Mouse (Mus musculus): ENCODE data around the gene Mapk10. TPM values are rescaled to one million over a fixed set of nuclear protein-coding genes. Genes with fewer than 3 reads are reported as not detected.

Gene Mapk10
- total RNA-seq, 2 experiments from 2014 or later: 0.69 to 1.7 TPM

- intact Hi-C loops (cut with DNase I): no loop called here
- no peak for DNase-seq
Measured at GRCm38 (mm10) chr5:103071006-103071612, 140.0 kb downstream of the Mapk10 start.

DNA sequence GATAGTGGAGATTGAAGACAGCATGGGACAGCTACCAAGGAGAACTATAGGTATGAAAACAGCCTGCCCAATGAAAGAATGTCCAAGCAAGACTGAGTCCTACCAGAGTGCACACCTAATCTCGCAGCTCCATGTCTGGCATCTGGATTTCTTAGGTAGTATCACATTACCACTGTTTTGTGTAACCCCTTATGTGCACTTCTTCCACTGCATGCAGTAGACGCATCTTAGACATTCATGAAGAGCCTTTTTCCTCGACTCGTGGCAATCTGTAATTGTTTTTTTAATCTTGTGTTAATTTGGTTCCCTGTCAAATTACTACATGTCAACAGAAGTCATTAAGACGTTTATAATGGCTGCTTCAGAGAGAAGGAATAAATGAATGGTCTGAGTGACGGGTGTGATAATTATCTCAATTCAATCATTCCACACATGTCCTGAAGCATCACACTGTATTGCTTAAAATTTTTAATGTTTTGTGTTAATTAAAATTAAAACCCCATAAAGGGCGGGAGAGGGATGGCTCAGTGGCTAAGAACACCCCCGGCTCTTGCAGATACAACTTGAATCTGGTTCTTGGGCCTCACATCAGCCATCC, 160.7 kb downstream of the Mapk10 start:
- intact Hi-C loops (cut with DNase I): no loop called here
- no peak for DNase-seq

GRCm38 (mm10) chr5:103048011-103048410, 163.1 kb downstream of the Mapk10 start:
- intact Hi-C loops (cut with DNase I): no loop called here
- DNase-seq: no peak

- intact Hi-C loops (cut with DNase I): no loop called here
- no peak for DNase-seq
Measured at GRCm38 (mm10) chr5:103037752-103038151, 173.4 kb downstream of the Mapk10 start.

- intact Hi-C loops (cut with DNase I): no loop called here
- DNase-seq: peak; percentile 20 to 21
Measured at GRCm38 (mm10) chr5:103028940-103029621, 182.1 kb downstream of the Mapk10 start.

DNA sequence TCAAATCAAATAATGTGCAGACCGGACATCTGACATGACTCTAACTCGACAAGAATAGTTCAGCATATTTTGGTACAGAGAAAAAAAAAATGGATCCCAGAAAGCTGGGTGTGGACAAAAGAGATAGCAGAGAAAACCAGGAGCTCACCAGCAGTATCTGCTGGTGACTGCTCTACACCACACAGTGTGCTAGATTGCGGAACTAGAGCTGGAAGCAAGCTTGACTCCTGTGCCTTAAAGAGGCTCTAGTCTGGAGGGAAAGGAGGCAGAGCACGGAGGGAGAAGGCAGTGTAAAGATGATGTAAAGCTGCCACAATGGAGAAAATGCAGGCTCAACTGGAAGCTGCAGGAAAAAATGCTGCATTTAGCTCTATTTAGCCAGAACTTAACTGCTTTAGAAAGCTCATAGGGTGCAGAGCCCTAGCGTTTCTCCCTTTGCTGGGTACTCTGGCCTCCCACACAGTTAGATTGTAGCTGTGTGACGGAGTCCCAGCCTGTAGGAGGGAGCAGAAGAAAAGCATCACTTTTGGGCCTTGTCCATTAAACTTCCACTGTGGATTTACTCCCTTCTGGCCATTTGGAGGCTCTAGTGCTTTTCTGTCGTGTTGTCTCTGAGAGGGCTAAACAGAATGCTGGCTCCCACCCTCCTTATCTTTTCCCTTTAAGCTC, 188.5 kb downstream of the Mapk10 start:
- intact Hi-C loops (cut with DNase I): no loop called here
- no peak for DNase-seq

- intact Hi-C loops (cut with DNase I): no loop called here
Measured at GRCm38 (mm10) chr5:103021479-103021878, 189.7 kb downstream of the Mapk10 start.

GRCm38 (mm10) chr5:103020954-103021353, 190.2 kb downstream of the Mapk10 start:
- no peak for DNase-seq
- intact Hi-C loops (cut with DNase I): no loop called here

More at GRCm38 (mm10) chr5:103021479-103021878, 189.7 kb downstream of the Mapk10 start:
- no peak for DNase-seq

- intact Hi-C loops (cut with DNase I): no loop called here
- no peak for DNase-seq
Measured at GRCm38 (mm10) chr5:103020127-103020526, 191.0 kb downstream of the Mapk10 start.

GRCm38 (mm10) chr5:103017637-103018036, 193.5 kb downstream of the Mapk10 start:
- intact Hi-C loops (cut with DNase I): no loop called here
- no peak for DNase-seq

DNA sequence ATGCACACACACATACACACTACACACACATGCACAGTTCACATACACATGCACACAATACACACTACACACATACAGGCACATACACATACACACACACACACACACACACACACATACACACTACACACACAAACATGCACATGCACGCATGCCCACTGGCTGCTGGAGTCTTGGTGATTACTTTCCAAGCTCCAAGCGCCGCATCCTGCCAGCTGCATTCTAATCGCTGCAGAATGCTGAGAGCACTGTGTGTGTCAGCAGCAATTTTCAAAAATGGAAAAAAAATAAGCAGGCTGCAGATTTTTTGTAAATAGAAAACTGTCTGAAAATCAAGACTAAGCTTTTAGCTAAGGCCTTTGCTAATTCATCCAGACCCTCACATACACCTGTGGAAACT, 196.8 kb downstream of the Mapk10 start:
- intact Hi-C loops (cut with DNase I): no loop called here

GRCm38 (mm10) chr5:103008894-103009293, 202.2 kb downstream of the Mapk10 start:
- DNase-seq: no peak
- intact Hi-C loops (cut with DNase I): no loop called here

More for the DNA sequence above, 196.8 kb downstream of the Mapk10 start:
- DNase-seq: no peak

- intact Hi-C loops (cut with DNase I): no loop called here
- DNase-seq: peak in 1 of 2 experiments; percentile 9
Measured at GRCm38 (mm10) chr5:103002116-103002515, 209.0 kb downstream of the Mapk10 start.

GRCm38 (mm10) chr5:103000572-103000971, 210.6 kb downstream of the Mapk10 start:
- no peak for DNase-seq
- intact Hi-C loops (cut with DNase I): no loop called here

DNA sequence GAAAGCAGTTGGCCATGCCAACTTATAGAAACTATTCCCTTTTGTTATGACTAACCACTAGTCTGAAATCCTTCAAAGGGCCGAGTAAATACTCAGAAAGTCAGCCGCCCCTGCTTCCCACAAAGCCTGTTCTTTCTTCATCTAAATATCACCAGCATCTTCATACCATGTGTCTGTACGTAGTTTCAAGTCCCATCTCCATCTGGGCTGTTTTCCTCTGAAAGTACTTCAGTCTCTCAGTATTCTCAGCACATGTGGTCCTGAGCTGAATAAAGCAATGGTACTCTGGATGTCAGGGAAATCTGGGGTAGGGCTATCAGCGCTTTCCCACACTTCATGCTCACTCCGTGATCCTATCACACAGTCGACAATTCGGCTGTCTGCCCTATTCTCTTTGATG, 212.6 kb downstream of the Mapk10 start:
- DNase-seq: no peak
- intact Hi-C loops (cut with DNase I): no loop called here

GRCm38 (mm10) chr5:102997907-102998306, 213.2 kb downstream of the Mapk10 start:
- DNase-seq: no peak

DNA sequence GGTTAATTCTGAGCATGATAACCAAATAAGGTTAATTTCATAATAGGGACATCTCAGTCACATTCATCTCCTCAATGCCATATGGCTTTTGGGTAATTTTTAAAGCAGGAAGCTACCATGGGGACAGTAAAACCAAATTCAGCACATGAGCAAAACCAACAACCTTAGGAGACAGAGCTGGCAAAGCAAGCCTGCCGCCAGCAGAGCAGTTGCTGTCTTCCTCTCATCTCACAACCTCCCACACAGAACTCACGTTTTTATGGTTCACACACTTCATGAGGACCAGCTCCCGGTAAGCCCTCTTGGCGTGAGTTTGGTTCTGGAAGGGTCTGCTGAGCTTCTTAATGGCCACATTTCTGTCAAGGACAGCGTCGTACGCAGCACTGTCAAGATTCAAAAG, 214.8 kb downstream of the Mapk10 start:
- intact Hi-C loops (cut with DNase I): no loop called here
- no peak for DNase-seq

More at GRCm38 (mm10) chr5:102997907-102998306, 213.2 kb downstream of the Mapk10 start:
- intact Hi-C loops (cut with DNase I): no loop called here

GRCm38 (mm10) chr5:102995928-102996327, 215.2 kb downstream of the Mapk10 start:
- intact Hi-C loops (cut with DNase I): no loop called here
- no peak for DNase-seq

- DNase-seq: no peak
- intact Hi-C loops (cut with DNase I): no loop called here
Measured at GRCm38 (mm10) chr5:102993951-102994350, 217.2 kb downstream of the Mapk10 start.

DNA sequence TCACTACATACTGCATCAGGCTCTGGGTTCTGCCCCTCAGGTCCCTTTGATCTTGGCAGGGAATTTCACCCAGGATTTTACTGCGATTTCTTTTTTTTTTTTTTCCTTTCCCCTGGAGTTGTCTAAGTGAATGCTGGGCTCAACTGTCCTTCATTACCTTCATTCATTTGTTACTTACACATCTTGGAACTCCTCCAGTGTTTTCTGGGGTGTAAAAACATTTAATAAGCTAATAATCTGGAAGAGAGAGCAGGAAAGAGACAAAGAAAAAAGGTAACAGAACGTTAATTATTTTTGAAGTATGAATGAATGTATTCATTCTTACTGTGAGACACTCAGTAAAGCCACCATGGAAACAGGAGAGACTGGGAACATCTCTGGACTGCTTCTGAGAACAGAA, 219.4 kb downstream of the Mapk10 start:
- no peak for DNase-seq
- intact Hi-C loops (cut with DNase I): no loop called here

GRCm38 (mm10) chr5:102978382-102978781, 232.8 kb downstream of the Mapk10 start:
- no peak for DNase-seq
- intact Hi-C loops (cut with DNase I): no loop called here
